Mouse (Mus musculus) frontal cortex, postnatal 14 days (tissue): ENCODE measurements around the gene Dapk3.

Experiments
- DNase-seq, 2 experiments: peaks; one replicate each; pipeline ENCODE4 v3.0.0; 2022; ENCODE audit warnings: low spot score in 2 of 2

Gene Dapk3

GRCm38 (mm10) chr10:81182336-81183333 lies at the start of gene Dapk3:
Dapk3 (plus strand) TSS chr10:81183005.
- peak; percentile 97 to 99 for DNase-seq

GRCm38 (mm10) chr10:81134181-81134587 lies 48.6 kb upstream of the Dapk3 start:
- DNase-seq = no peak

GRCm38 (mm10) chr10:81134966-81135681 lies 47.7 kb upstream of the Dapk3 start, which contains the start of gene Zbtb7a:
Zbtb7a (plus strand) TSS chr10:81135220.
- DNase-seq = no peak

GRCm38 (mm10) chr10:81135831-81136705 lies 46.7 kb upstream of the Dapk3 start:
- peak; percentile 55 to 68 for DNase-seq

- peak; percentile 79 for DNase-seq
These were observed 46.0 kb upstream of the Dapk3 start for GRCm38 (mm10) chr10:81136706-81137231.

- DNase-seq = peak; percentile 99
These were observed 45.3 kb upstream of the Dapk3 start for GRCm38 (mm10) chr10:81137252-81138130.

GRCm38 (mm10) chr10:81138131-81138782 lies 44.5 kb upstream of the Dapk3 start:
- DNase-seq = peak in 1 of 2 experiments; percentile 53

GRCm38 (mm10) chr10:81138821-81139528 lies 43.8 kb upstream of the Dapk3 start:
- DNase-seq = no peak

GRCm38 (mm10) chr10:81139529-81139846 lies 43.3 kb upstream of the Dapk3 start:
- DNase-seq = no peak

- no peak for DNase-seq
These were observed 42.8 kb upstream of the Dapk3 start for GRCm38 (mm10) chr10:81140005-81140404.

GRCm38 (mm10) chr10:81140717-81141454 lies 41.9 kb upstream of the Dapk3 start:
- DNase-seq = no peak

- DNase-seq = no peak
These were observed 41.2 kb upstream of the Dapk3 start for GRCm38 (mm10) chr10:81141455-81142210.

- no peak for DNase-seq
These were observed 40.2 kb upstream of the Dapk3 start for GRCm38 (mm10) chr10:81142551-81142981.

- no peak for DNase-seq
These were observed 39.6 kb upstream of the Dapk3 start for GRCm38 (mm10) chr10:81143157-81143633.

- DNase-seq = no peak
These were observed 38.9 kb upstream of the Dapk3 start for GRCm38 (mm10) chr10:81143845-81144437.

GRCm38 (mm10) chr10:81144667-81145066 lies 38.1 kb upstream of the Dapk3 start:
- DNase-seq = no peak

GRCm38 (mm10) chr10:81145307-81145706 lies 37.5 kb upstream of the Dapk3 start:
- DNase-seq = no peak
